Mouse (Mus musculus): ENCODE results near the gene Ccdc51. TPM values are rescaled to one million over a fixed set of nuclear protein-coding genes. Genes with fewer than 3 reads are reported as not detected.

Gene Ccdc51
- polyA plus RNA-seq, 1 experiment from 2014 or later, result 12.7 TPM

- no peaks in the 10 kb centered on the region for H3K27me3 ChIP-seq (replicated peaks; ENCODE audit: control insufficient read depth, insufficient read depth, low read length)
- no peak overlapping the region for H3K4me3 ChIP-seq (ENCODE audit: low read depth, low read length)
- no peak for TF ChIP-seq CTCF (IDR thresholded peaks at IDR 0.05; ENCODE audit: low read depth)
- H3K4me1 ChIP-seq (replicated peaks; ENCODE audit: control insufficient read depth, insufficient read depth, low read length), result peaks cover 6% of the 10 kb centered on the region; the same call in 1 of the 2 replicates
- H3K27ac ChIP-seq (ENCODE audit: low read depth, low read length), result no peak overlapping the region; the same call in 1 of the 2 replicates
- no peak overlapping the region for H3K9ac ChIP-seq (ENCODE audit: low read depth, low read length)
- H3K36me3 ChIP-seq (ENCODE audit: control insufficient read depth, insufficient read depth), result peaks cover 3% of the 10 kb centered on the region; the same call in 1 of the 2 replicates
- no peaks in the 10 kb centered on the region for H3K9me3 ChIP-seq (ENCODE audit: control insufficient read depth)
- 40% methylated on average over 6 of the region's 6 CpGs for WGBS
- no peak for ATAC-seq
- H3K4me2 ChIP-seq (replicated peaks; ENCODE audit: low read depth), result 0 out of 2 replicates have a peak overlapping the region, but pooled peaks have one; percentile 98
These were observed 15.0 kb downstream of the Ccdc51 start for GRCm38 (mm10) chr9:109097291-109097690.

GRCm38 (mm10) chr9:109097831-109098230 is 15.5 kb downstream of the Ccdc51 start:
- no peak overlapping the region for H3K4me3 ChIP-seq (ENCODE audit: low read depth, low read length)
- 0 out of 2 replicates have a peak overlapping the region, but pooled peaks have one; percentile 9 for H3K4me2 ChIP-seq (replicated peaks; ENCODE audit: low read depth)
- no peak overlapping the region for H3K27ac ChIP-seq (ENCODE audit: low read depth, low read length)
- no peaks in the 10 kb centered on the region for H3K9me3 ChIP-seq (ENCODE audit: control insufficient read depth)
- H3K27me3 ChIP-seq (replicated peaks; ENCODE audit: control insufficient read depth, insufficient read depth, low read length), result no peaks in the 10 kb centered on the region
- no peak overlapping the region for H3K9ac ChIP-seq (ENCODE audit: low read depth, low read length)
- no peak for ATAC-seq
- H3K36me3 ChIP-seq (ENCODE audit: control insufficient read depth, insufficient read depth), result peaks cover 3% of the 10 kb centered on the region; the same call in 1 of the 2 replicates
- no peak for TF ChIP-seq CTCF (IDR thresholded peaks at IDR 0.05; ENCODE audit: low read depth)
- WGBS, result 59% methylated on average over 5 of the region's 5 CpGs
- peaks cover 6% of the 10 kb centered on the region; the same call in 1 of the 2 replicates for H3K4me1 ChIP-seq (replicated peaks; ENCODE audit: control insufficient read depth, insufficient read depth, low read length)

GRCm38 (mm10) chr9:109098366-109098765 is 16.1 kb downstream of the Ccdc51 start:
- H3K4me3 ChIP-seq (ENCODE audit: low read depth, low read length), result no peak overlapping the region
- H3K36me3 ChIP-seq (ENCODE audit: control insufficient read depth, insufficient read depth), result peaks cover 3% of the 10 kb centered on the region; the same call in 1 of the 2 replicates
- H3K9ac ChIP-seq (ENCODE audit: low read depth, low read length), result no peak overlapping the region
- no peak overlapping the region for H3K4me2 ChIP-seq (replicated peaks; ENCODE audit: low read depth)
- ATAC-seq, result no peak
- 80% methylated on average over 8 of the region's 8 CpGs for WGBS
- no peaks in the 10 kb centered on the region for H3K27me3 ChIP-seq (replicated peaks; ENCODE audit: control insufficient read depth, insufficient read depth, low read length)
- H3K27ac ChIP-seq (ENCODE audit: low read depth, low read length), result no peak overlapping the region
- no peaks in the 10 kb centered on the region for H3K9me3 ChIP-seq (ENCODE audit: control insufficient read depth)
- no peak for TF ChIP-seq CTCF (IDR thresholded peaks at IDR 0.05; ENCODE audit: low read depth)
- peaks cover 6% of the 10 kb centered on the region; the same call in 1 of the 2 replicates for H3K4me1 ChIP-seq (replicated peaks; ENCODE audit: control insufficient read depth, insufficient read depth, low read length)

- Histone ChIP-seq H3K27me3 (replicated peaks; ENCODE audit: control insufficient read depth, insufficient read depth, low read length) (no peaks in the 10 kb centered on the region), H3K9ac (ENCODE audit: low read depth, low read length) (no peak overlapping the region), H3K4me1 (replicated peaks; ENCODE audit: control insufficient read depth, insufficient read depth, low read length) (peaks cover 5% of the 10 kb centered on the region; the same call in 1 of the 2 replicates), H3K9me3 (ENCODE audit: control insufficient read depth) (no peaks in the 10 kb centered on the region), H3K4me2 (replicated peaks; ENCODE audit: low read depth) (no peak overlapping the region), H3K4me3 (ENCODE audit: low read depth, low read length) (no peak overlapping the region), H3K27ac (ENCODE audit: low read depth, low read length) (no peak overlapping the region), H3K36me3 (ENCODE audit: control insufficient read depth, insufficient read depth) (peaks cover 3% of the 10 kb centered on the region; the same call in 1 of the 2 replicates)
- 30% methylated on average over 6 of the region's 6 CpGs for WGBS
- ATAC-seq, result no peak
- no peak for TF ChIP-seq CTCF (IDR thresholded peaks at IDR 0.05; ENCODE audit: low read depth)
These were observed 16.7 kb downstream of the Ccdc51 start for GRCm38 (mm10) chr9:109098969-109099368.

GRCm38 (mm10) chr9:109100307-109100928 is 18.1 kb downstream of the Ccdc51 start:
- Histone ChIP-seq H3K4me3 (ENCODE audit: low read depth, low read length) (no peak overlapping the region), H3K4me2 (replicated peaks; ENCODE audit: low read depth) (no peak overlapping the region), H3K9ac (ENCODE audit: low read depth, low read length) (no peak overlapping the region), H3K27me3 (replicated peaks; ENCODE audit: control insufficient read depth, insufficient read depth, low read length) (no peaks in the 10 kb centered on the region), H3K36me3 (ENCODE audit: control insufficient read depth, insufficient read depth) (peaks cover 6% of the 10 kb centered on the region; the same call in 1 of the 2 replicates), H3K9me3 (ENCODE audit: control insufficient read depth) (no peaks in the 10 kb centered on the region), H3K4me1 (replicated peaks; ENCODE audit: control insufficient read depth, insufficient read depth, low read length) (no peaks in the 10 kb centered on the region; the same call in 1 of the 2 replicates), H3K27ac (ENCODE audit: low read depth, low read length) (no peak overlapping the region)
- no peak for ATAC-seq
- TF ChIP-seq CTCF (IDR thresholded peaks at IDR 0.05; ENCODE audit: low read depth), result no peak
- WGBS, result 87% methylated on average over 20 of the region's 20 CpGs

- no peak overlapping the region for H3K27ac ChIP-seq (ENCODE audit: low read depth, low read length)
- H3K9ac ChIP-seq (ENCODE audit: low read depth, low read length), result no peak overlapping the region
- no peak overlapping the region for H3K4me2 ChIP-seq (replicated peaks; ENCODE audit: low read depth)
- H3K4me1 ChIP-seq (replicated peaks; ENCODE audit: control insufficient read depth, insufficient read depth, low read length), result no peaks in the 10 kb centered on the region; the same call in 1 of the 2 replicates
- H3K4me3 ChIP-seq (ENCODE audit: low read depth, low read length), result no peak overlapping the region
- WGBS, result 94% methylated on average over 5 of the region's 5 CpGs
- ATAC-seq, result no peak
- peaks cover 15% of the 10 kb centered on the region; the same call in 1 of the 2 replicates for H3K36me3 ChIP-seq (ENCODE audit: control insufficient read depth, insufficient read depth)
- TF ChIP-seq CTCF (IDR thresholded peaks at IDR 0.05; ENCODE audit: low read depth), result no peak
- H3K9me3 ChIP-seq (ENCODE audit: control insufficient read depth), result no peaks in the 10 kb centered on the region
- no peaks in the 10 kb centered on the region for H3K27me3 ChIP-seq (replicated peaks; ENCODE audit: control insufficient read depth, insufficient read depth, low read length)
These were observed 19.7 kb downstream of the Ccdc51 start for GRCm38 (mm10) chr9:109101933-109102445.

Measured in intestine, postnatal 0 days (tissue).